Mouse (Mus musculus) bone marrow macrophage, adult 2 months (primary cell): ENCODE measurements around the gene Hrct1.

Source experiments
- CTCF ChIP-seq: IDR thresholded peaks from 2 replicates; pipeline ENCODE4 v1.5.1; 2012; ENCODE audit warnings: low read depth, mild to moderate bottlenecking, low read length, moderate library complexity
- POLR2A ChIP-seq: IDR thresholded peaks from 2 replicates; pipeline ENCODE4 v1.6.1; 2012; ENCODE audit warnings: mild to moderate bottlenecking, low read depth, low read length, borderline replicate concordance

- no peak for TF ChIP-seq CTCF
- no peak for TF ChIP-seq POLR2A
Observed at GRCm38 (mm10) chr4:43741526-43741925, 14.5 kb downstream of the Hrct1 start.
